Mouse (Mus musculus): ENCODE results near the gene 1700122O11Rik. TPM values are rescaled to one million over a fixed set of nuclear protein-coding genes. Genes with fewer than 3 reads are reported as not detected.
A peak's percentile ranks its signal among the peaks of the same experiment; 100 is the strongest.

Gene 1700122O11Rik
- polyA plus RNA-seq, 1 experiment from 2014 or later, result not detected

DNA sequence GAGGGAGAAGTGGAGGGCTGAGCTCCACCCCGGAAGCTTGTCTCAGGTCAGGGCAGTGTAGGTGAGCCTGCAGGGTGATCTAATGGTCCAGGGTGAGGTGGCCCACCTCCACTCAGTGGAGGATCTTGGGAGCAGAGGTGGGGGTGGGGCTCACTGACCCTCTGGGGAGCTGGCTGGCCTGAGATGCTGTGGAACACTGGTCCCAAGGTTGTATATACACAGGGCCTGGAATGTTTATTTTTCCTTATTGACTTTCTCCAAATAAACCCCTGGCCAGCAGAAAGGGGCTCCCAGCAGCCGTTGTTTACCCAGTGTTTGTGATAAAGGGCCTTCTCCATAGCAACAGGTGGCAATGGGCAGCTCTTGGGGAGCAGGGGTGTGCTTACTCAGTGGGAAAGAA is 18.5 kb downstream of the 1700122O11Rik start:
- Histone ChIP-seq H3K9me3 (no peaks in the 10 kb centered on the region), H3K4me2 (replicated peaks) (no peak overlapping the region), H3K4me3 (no peak overlapping the region), H3K4me1 (peaks cover 28% of the 10 kb centered on the region), H3K9ac (no peak overlapping the region), H3K27ac (no peak overlapping the region), H3K27me3 (peaks cover 15% of the 10 kb centered on the region; the same call in 1 of the 2 replicates), H3K36me3 (no peaks in the 10 kb centered on the region)
- 27% methylated on average over 2 of the region's 2 CpGs for WGBS
- no peak for ATAC-seq (ENCODE audit: low FRiP score, low read depth)

DNA sequence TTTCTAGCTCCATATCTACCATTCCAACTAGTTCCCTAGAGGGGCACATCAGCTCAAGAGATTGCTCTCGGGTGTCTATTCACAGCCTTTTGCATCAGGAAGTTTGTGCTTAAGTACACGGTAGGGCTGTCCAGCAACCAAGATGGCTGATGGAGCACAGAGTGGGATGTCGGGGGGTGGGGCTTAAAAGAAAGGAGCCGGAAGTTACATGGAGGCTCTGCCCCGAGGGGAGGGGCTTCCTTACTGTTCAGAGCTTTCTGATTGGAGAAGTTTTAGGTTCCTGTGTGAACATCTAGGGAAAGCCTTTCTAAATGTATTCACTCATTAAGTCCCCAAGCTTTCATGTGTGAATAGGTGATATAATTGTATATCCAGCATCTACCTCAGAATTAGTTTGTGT is 21.5 kb downstream of the 1700122O11Rik start:
- 79% methylated on average over 5 of the region's 5 CpGs for WGBS
- Histone ChIP-seq H3K4me2 (replicated peaks) (no peak overlapping the region), H3K9me3 (no peaks in the 10 kb centered on the region), H3K27me3 (0 out of 2 replicates have a peak, but pooled peaks cover 8% of the 10 kb centered on the region), H3K4me3 (no peak overlapping the region), H3K4me1 (peaks cover 11% of the 10 kb centered on the region; the same call in 1 of the 2 replicates), H3K9ac (no peak overlapping the region), H3K36me3 (no peaks in the 10 kb centered on the region), H3K27ac (no peak overlapping the region)
- no peak for ATAC-seq (ENCODE audit: low FRiP score, low read depth)

DNA sequence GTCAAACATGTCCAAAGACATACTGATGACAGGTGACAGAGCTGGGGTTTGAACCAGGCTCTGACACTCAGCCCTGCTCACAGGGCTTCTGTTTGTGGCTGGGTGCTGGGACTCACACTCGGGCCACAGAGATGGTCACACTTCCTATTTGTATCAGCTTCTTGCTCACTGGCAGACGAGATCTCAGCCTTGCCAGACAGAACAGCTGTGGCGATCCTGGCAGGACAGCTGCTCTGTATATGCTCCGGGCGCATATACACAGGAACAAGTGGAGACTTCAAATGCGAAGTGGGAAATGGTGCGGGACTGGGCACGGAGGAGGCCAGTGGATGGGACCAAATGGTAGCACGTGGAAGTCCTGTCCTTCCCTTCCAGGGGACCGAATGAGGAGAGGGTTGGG is 25.5 kb downstream of the 1700122O11Rik start:
- peaks cover 14% of the 10 kb centered on the region for H3K4me1 ChIP-seq
- no peak overlapping the region for H3K4me3 ChIP-seq
- no peaks in the 10 kb centered on the region for H3K9me3 ChIP-seq
- H3K27me3 ChIP-seq, result 0 out of 2 replicates have a peak, but pooled peaks cover 4% of the 10 kb centered on the region
- no peaks in the 10 kb centered on the region for H3K36me3 ChIP-seq
- ATAC-seq (ENCODE audit: low FRiP score, low read depth), result no peak
- H3K9ac ChIP-seq, result no peak overlapping the region
- 49% methylated on average over 10 of the region's 10 CpGs for WGBS
- no peak overlapping the region for H3K27ac ChIP-seq
- no peak overlapping the region for H3K4me2 ChIP-seq (replicated peaks)

DNA sequence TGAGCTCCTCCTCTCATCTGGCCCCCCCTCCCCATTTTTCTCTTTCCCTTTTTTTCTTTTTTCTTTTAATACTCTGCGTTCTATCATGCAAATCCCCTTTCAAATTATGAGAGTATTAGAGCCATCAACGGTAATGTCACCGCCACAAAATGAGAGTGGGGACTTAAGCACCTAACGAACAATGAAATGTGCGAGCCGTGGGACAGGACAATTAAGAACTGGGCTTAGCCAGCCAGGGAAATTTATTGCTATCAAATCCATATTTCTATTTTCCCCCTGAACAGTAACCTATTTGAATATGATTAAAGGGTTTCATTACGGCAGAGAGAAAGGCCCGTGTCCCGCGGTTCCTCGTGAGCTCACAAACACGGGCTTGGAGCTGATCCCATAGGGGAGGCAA is 27.0 kb downstream of the 1700122O11Rik start:
- H3K4me3 ChIP-seq, result no peak overlapping the region
- H3K36me3 ChIP-seq, result no peaks in the 10 kb centered on the region
- H3K27me3 ChIP-seq, result peaks cover 10% of the 10 kb centered on the region; the same call in 1 of the 2 replicates
- H3K4me1 ChIP-seq, result peaks cover 17% of the 10 kb centered on the region
- ATAC-seq (ENCODE audit: low FRiP score, low read depth), result no peak
- no peak overlapping the region for H3K27ac ChIP-seq
- 80% methylated on average over 12 of the region's 12 CpGs for WGBS
- no peak overlapping the region for H3K4me2 ChIP-seq (replicated peaks)
- H3K9me3 ChIP-seq, result no peaks in the 10 kb centered on the region
- no peak overlapping the region for H3K9ac ChIP-seq

DNA sequence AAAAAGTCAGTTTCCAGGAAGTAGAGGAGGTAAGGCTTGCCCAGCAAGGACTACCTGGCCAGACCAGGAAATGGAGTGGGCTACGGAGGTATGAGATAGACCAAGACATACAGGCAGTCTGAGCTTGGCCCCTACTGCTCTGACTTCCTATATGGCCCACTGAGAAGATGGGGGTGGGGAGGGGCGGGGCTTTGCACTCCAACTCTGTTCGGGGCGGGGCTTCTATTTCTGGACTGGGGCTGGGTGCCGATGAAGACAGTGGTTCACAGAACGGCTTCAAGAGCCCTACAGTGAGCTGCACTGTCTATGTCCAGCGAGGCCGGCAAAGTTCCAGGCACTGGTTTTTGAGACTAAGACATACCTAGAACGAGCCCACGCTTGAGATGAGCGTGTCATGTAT is 27.8 kb downstream of the 1700122O11Rik start:
- Histone ChIP-seq H3K4me1 (peaks cover 22% of the 10 kb centered on the region), H3K27ac (no peak overlapping the region), H3K27me3 (peaks cover 8% of the 10 kb centered on the region; the same call in 1 of the 2 replicates), H3K4me2 (replicated peaks) (no peak overlapping the region), H3K4me3 (no peak overlapping the region), H3K9me3 (no peaks in the 10 kb centered on the region), H3K36me3 (no peaks in the 10 kb centered on the region), H3K9ac (no peak overlapping the region)
- WGBS, result 72% methylated on average over 11 of the region's 11 CpGs
- ATAC-seq (ENCODE audit: low FRiP score, low read depth), result no peak

DNA sequence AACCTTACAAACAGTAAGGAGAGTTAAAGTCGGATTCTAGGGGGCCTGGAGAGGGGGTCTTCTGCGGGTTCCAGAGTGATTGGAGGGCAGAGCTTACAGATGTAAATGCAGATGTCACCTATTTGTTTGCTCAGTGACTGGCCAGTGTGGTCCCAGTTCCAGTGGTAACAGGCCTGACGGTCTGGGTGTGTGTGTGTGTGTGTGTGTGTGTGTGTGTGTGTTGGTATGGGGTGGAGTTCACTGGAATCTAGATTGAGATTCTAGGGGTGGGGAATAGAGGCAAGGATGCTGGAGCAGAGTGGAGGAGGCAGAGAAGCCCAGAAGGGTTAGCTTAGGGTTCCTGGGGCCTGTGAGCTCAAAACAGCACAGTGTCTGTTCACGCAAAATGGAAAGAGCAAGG is 32.3 kb downstream of the 1700122O11Rik start:
- H3K9me3 ChIP-seq, result no peaks in the 10 kb centered on the region
- H3K4me1 ChIP-seq, result peaks cover 40% of the 10 kb centered on the region
- H3K9ac ChIP-seq, result no peak overlapping the region
- H3K27me3 ChIP-seq, result peaks cover 8% of the 10 kb centered on the region; the same call in 1 of the 2 replicates
- no peak overlapping the region for H3K4me2 ChIP-seq (replicated peaks)
- ATAC-seq (ENCODE audit: low FRiP score, low read depth), result no peak
- WGBS, result 48% methylated on average over 4 of the region's 4 CpGs
- H3K4me3 ChIP-seq, result no peak overlapping the region
- no peak overlapping the region; the same call in 1 of the 2 replicates for H3K27ac ChIP-seq
- no peaks in the 10 kb centered on the region for H3K36me3 ChIP-seq

DNA sequence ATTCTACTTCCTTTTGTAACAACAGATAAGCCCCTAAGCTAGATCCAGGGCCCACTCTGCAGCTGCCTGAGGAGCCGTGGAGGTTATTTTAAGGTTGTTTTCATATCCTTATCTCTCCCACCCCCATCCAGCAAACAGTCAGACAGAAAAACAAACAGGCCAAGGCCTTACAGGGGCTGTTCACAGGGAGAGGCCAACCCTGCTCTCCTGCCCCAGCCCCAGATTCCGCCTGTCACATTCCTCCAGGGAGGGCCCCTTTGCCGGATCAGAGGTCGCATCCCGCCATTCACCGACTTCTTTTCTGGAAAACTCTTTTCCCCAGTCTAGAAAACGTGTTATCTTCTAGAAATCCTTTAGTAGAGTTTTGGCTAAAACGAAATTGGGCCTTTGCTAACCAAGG is 33.0 kb downstream of the 1700122O11Rik start:
- peaks cover 44% of the 10 kb centered on the region for H3K4me1 ChIP-seq
- WGBS, result 37% methylated on average over 8 of the region's 8 CpGs
- H3K36me3 ChIP-seq, result no peaks in the 10 kb centered on the region
- H3K9ac ChIP-seq, result peak overlapping the region; percentile 39; the same call in 1 of the 2 replicates
- peak overlapping the region; percentile 22; the same call in 1 of the 2 replicates for H3K27ac ChIP-seq
- ATAC-seq (ENCODE audit: low FRiP score, low read depth), result no peak
- no peak overlapping the region for H3K4me3 ChIP-seq
- no peak overlapping the region for H3K4me2 ChIP-seq (replicated peaks)
- no peaks in the 10 kb centered on the region for H3K9me3 ChIP-seq
- H3K27me3 ChIP-seq, result peaks cover 8% of the 10 kb centered on the region; the same call in 1 of the 2 replicates

DNA sequence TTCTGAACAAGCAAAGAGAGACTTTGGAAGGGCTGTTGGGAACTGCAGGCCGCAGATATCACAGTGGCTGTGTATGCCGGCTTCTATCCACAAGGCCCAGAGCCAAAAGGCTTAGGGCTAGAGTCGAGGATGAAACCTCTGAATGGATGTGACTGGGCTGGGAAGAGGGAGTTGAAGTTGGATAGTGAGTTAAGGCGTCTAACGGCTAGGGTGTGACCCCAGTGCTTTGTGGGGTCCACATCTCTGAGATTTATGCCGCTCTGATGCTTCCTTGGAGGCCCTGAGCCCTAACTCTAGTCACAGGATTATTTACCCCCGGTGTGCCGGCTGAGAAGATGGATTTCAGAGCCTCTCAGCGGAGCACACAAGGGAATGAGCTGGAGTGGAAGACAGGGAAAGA is 33.5 kb downstream of the 1700122O11Rik start:
- Histone ChIP-seq H3K9me3 (no peaks in the 10 kb centered on the region), H3K4me1 (peaks cover 49% of the 10 kb centered on the region), H3K9ac (no peak overlapping the region), H3K4me3 (no peak overlapping the region), H3K27ac (peak overlapping the region; percentile 22; the same call in 1 of the 2 replicates), H3K36me3 (no peaks in the 10 kb centered on the region), H3K27me3 (peaks cover 8% of the 10 kb centered on the region; the same call in 1 of the 2 replicates), H3K4me2 (replicated peaks) (no peak overlapping the region)
- ATAC-seq (ENCODE audit: low FRiP score, low read depth), result no peak
- WGBS, result 64% methylated on average over 9 of the region's 9 CpGs

DNA sequence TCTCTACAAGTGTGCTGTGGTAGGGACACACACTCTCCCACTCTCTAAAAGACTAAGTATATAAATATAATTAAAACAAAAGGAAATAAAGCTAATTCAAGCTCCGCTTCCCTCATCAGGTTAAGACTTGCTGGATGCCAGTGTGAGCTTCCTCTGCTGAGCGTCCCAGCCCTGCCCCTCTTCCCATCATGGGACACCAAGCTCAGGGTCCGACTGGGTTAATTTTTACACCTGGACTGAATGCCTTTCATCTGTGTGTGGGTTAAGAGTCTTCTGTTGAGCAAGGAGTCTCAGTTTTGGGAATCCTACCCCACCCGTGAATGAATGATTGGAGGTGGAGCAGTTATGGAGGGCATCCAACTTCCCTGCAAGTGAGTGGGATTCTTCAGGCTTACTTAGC is 35.6 kb downstream of the 1700122O11Rik start:
- no peak for ATAC-seq (ENCODE audit: low FRiP score, low read depth)
- no peaks in the 10 kb centered on the region for H3K9me3 ChIP-seq
- no peaks in the 10 kb centered on the region for H3K36me3 ChIP-seq
- peaks cover 45% of the 10 kb centered on the region for H3K4me1 ChIP-seq
- peak overlapping the region; percentile 66 for H3K4me2 ChIP-seq (replicated peaks)
- peak overlapping the region; percentile 36 for H3K4me3 ChIP-seq
- H3K27me3 ChIP-seq, result peaks cover 8% of the 10 kb centered on the region; the same call in 1 of the 2 replicates
- 57% methylated on average over 4 of the region's 4 CpGs for WGBS
- peak overlapping the region; percentile 48; the same call in 1 of the 2 replicates for H3K9ac ChIP-seq
- H3K27ac ChIP-seq, result peak overlapping the region; percentile 61; the same call in 1 of the 2 replicates

DNA sequence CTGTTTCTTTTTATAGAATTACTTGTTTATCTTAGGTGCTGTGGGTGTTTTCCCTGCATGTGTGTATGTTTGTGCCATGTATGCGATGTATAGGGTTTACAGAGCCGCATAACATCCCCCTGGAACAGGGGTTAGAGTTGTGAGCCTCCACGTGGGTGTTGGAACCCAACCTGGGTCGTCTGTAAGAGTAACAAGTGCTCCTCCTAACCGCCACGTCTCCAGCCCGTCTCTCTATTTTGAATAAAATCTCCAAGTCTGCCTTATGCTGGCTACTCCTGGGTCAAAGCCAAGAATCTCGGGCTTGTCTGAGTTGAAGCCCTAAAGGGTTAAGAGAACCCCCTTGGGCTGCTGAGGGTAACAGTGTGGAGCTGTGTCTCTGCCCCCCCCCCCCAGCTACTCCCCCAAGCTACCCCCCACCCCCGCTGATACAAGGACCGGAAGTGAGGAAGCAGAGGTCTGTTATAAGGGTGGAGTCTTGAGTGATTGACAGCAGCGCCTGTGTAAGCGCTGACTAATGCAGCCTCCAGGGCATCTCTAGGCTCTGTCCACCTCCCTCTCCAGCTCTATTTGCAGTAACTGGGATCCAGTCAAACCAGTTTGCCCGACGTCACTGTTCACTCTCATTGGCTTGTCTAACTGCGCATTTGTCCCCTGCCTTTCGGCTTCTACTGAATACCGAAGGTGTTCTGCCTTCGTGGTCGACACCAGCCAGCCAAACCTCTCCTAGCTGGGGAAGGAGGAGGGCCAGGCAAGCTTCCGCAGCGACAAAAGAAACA is 36.3 kb downstream of the 1700122O11Rik start:
- Histone ChIP-seq H3K27me3 (peaks cover 8% of the 10 kb centered on the region; the same call in 1 of the 2 replicates), H3K27ac (peak overlapping the region; percentile 69), H3K9me3 (no peaks in the 10 kb centered on the region), H3K4me3 (peak overlapping the region; percentile 36), H3K4me1 (peaks cover 45% of the 10 kb centered on the region), H3K4me2 (replicated peaks) (peak overlapping the region; percentile 66), H3K36me3 (no peaks in the 10 kb centered on the region), H3K9ac (peak overlapping the region; percentile 48)
- WGBS, result 5% methylated on average over 21 of the region's 21 CpGs
- ATAC-seq (ENCODE audit: low FRiP score, low read depth), result peak; percentile 88

DNA sequence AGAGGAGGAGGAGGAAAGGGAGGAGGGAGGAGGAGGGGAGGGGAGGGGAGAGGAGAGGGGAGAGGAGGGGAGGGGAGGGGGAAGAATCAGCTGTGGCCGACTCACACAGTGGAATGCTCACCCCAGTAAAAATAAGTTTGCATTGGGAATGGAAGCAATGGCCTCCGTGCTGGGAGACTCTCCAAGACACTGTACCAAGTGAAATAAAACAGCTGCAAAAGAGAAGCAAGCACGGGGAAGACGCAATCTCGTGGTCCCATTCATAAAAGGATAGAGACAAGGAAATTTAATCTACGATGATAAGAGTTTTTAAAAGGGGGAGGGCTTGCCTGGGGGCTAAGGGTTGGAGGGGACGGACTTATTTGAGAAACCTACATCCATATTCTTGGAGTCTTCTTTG is 36.9 kb downstream of the 1700122O11Rik start:
- 27% methylated on average over 7 of the region's 7 CpGs for WGBS
- H3K36me3 ChIP-seq, result no peaks in the 10 kb centered on the region
- H3K27me3 ChIP-seq, result peaks cover 2% of the 10 kb centered on the region; the same call in 1 of the 2 replicates
- H3K9me3 ChIP-seq, result no peaks in the 10 kb centered on the region
- peak overlapping the region; percentile 36 for H3K4me3 ChIP-seq
- H3K9ac ChIP-seq, result no peak overlapping the region
- peak overlapping the region; percentile 69; the same call in 1 of the 2 replicates for H3K27ac ChIP-seq
- ATAC-seq (ENCODE audit: low FRiP score, low read depth), result no peak
- peak overlapping the region; percentile 66 for H3K4me2 ChIP-seq (replicated peaks)
- peaks cover 43% of the 10 kb centered on the region for H3K4me1 ChIP-seq

DNA sequence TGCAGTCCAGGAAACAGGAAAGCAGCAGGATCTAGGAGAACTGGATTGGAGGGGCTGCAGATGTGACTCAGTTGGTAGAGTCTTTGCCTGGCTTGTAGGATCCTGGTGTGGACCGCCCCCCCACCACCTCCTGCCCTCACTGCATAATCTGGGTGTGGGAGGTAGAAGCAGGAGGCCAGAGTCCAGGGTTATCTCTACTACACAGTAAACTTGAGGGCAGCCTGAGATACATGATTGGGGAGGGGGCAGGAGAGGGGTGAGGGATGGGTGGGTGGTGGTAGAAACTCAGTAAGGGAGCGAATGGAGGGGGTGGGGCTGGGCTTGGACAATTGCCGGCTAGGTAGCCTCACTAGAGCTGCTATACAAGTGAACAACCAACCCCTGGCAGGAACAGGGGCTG is 38.3 kb downstream of the 1700122O11Rik start:
- no peaks in the 10 kb centered on the region for H3K27me3 ChIP-seq
- H3K9ac ChIP-seq, result no peak overlapping the region
- H3K36me3 ChIP-seq, result no peaks in the 10 kb centered on the region
- 51% methylated on average over 3 of the region's 3 CpGs for WGBS
- ATAC-seq (ENCODE audit: low FRiP score, low read depth), result no peak
- H3K4me1 ChIP-seq, result peaks cover 33% of the 10 kb centered on the region
- no peak overlapping the region for H3K4me3 ChIP-seq
- no peaks in the 10 kb centered on the region for H3K9me3 ChIP-seq
- no peak overlapping the region for H3K27ac ChIP-seq
- no peak overlapping the region for H3K4me2 ChIP-seq (replicated peaks)

All from limb, embryonic 13.5 days (tissue).